Mouse (Mus musculus): ENCODE data around the gene Pard3b. TPM values are rescaled to one million over a fixed set of nuclear protein-coding genes. Genes with fewer than 3 reads are reported as not detected.

The Pard3b gene
- polyA plus RNA-seq, 1 experiment from 2014 or later, result 7.2 TPM

GRCm38 (mm10) chr1:61796296-61796695 is 157.7 kb downstream of the Pard3b start:
- Histone ChIP-seq H3K4me3 (no peak overlapping the region), H3K36me3 (replicated peaks) (no peaks in the 10 kb centered on the region), H3K27ac (no peak overlapping the region), H3K27me3 (ENCODE audit: poor library complexity, severe bottlenecking) (no peaks in the 10 kb centered on the region), H3K9me3 (no peaks in the 10 kb centered on the region), H3K4me1 (peaks cover 3% of the 10 kb centered on the region; the same call in 1 of the 2 replicates)
- 92% methylated on average over 5 of the region's 5 CpGs for WGBS
- DNase-seq (ENCODE audit: extremely low spot score, low spot score), result no peak

GRCm38 (mm10) chr1:61820213-61820612 is 181.6 kb downstream of the Pard3b start:
- no peaks in the 10 kb centered on the region for H3K4me1 ChIP-seq
- H3K4me3 ChIP-seq, result no peak overlapping the region
- no peaks in the 10 kb centered on the region for H3K36me3 ChIP-seq (replicated peaks)
- H3K27ac ChIP-seq, result no peak overlapping the region
- H3K9me3 ChIP-seq, result no peaks in the 10 kb centered on the region
- DNase-seq (ENCODE audit: extremely low spot score, low spot score), result no peak
- no peaks in the 10 kb centered on the region for H3K27me3 ChIP-seq (ENCODE audit: poor library complexity, severe bottlenecking)
- 70% methylated on average over 1 of the region's 1 CpGs for WGBS

- no peaks in the 10 kb centered on the region for H3K4me1 ChIP-seq
- DNase-seq (ENCODE audit: extremely low spot score, low spot score), result no peak
- H3K27me3 ChIP-seq (ENCODE audit: poor library complexity, severe bottlenecking), result no peaks in the 10 kb centered on the region
- H3K4me3 ChIP-seq, result no peak overlapping the region
- H3K36me3 ChIP-seq (replicated peaks), result no peaks in the 10 kb centered on the region
- H3K9me3 ChIP-seq, result no peaks in the 10 kb centered on the region
- H3K27ac ChIP-seq, result no peak overlapping the region
- 89% methylated on average over 3 of the region's 3 CpGs for WGBS
Observed at GRCm38 (mm10) chr1:61825560-61826191, 187.1 kb downstream of the Pard3b start.

- Histone ChIP-seq H3K36me3 (replicated peaks) (no peaks in the 10 kb centered on the region), H3K27me3 (ENCODE audit: poor library complexity, severe bottlenecking) (no peaks in the 10 kb centered on the region), H3K4me3 (no peak overlapping the region), H3K4me1 (no peaks in the 10 kb centered on the region), H3K9me3 (no peaks in the 10 kb centered on the region), H3K27ac (no peak overlapping the region)
- DNase-seq (ENCODE audit: extremely low spot score, low spot score), result no peak
- WGBS, result 82% methylated on average over 6 of the region's 6 CpGs
Observed at GRCm38 (mm10) chr1:61837006-61837544, 198.5 kb downstream of the Pard3b start.

GRCm38 (mm10) chr1:61846606-61847005 is 208.0 kb downstream of the Pard3b start:
- Histone ChIP-seq H3K4me1 (peaks cover 13% of the 10 kb centered on the region), H3K4me3 (no peak overlapping the region), H3K36me3 (replicated peaks) (no peaks in the 10 kb centered on the region), H3K27ac (no peak overlapping the region), H3K27me3 (ENCODE audit: poor library complexity, severe bottlenecking) (no peaks in the 10 kb centered on the region), H3K9me3 (no peaks in the 10 kb centered on the region)
- DNase-seq (ENCODE audit: extremely low spot score, low spot score), result no peak

- Histone ChIP-seq H3K27me3 (ENCODE audit: poor library complexity, severe bottlenecking) (no peaks in the 10 kb centered on the region), H3K36me3 (replicated peaks) (no peaks in the 10 kb centered on the region), H3K4me1 (peaks cover 13% of the 10 kb centered on the region), H3K27ac (no peak overlapping the region), H3K4me3 (no peak overlapping the region), H3K9me3 (no peaks in the 10 kb centered on the region)
- WGBS, result 85% methylated on average over 6 of the region's 6 CpGs
- DNase-seq (ENCODE audit: extremely low spot score, low spot score), result no peak
Observed at GRCm38 (mm10) chr1:61849029-61849714, 210.5 kb downstream of the Pard3b start.

- WGBS, result 79% methylated on average over 5 of the region's 5 CpGs
- no peak overlapping the region for H3K4me3 ChIP-seq
- no peaks in the 10 kb centered on the region for H3K36me3 ChIP-seq (replicated peaks)
- no peaks in the 10 kb centered on the region for H3K9me3 ChIP-seq
- H3K4me1 ChIP-seq, result peaks cover 13% of the 10 kb centered on the region
- H3K27ac ChIP-seq, result no peak overlapping the region
- no peak for DNase-seq (ENCODE audit: extremely low spot score, low spot score)
- no peaks in the 10 kb centered on the region for H3K27me3 ChIP-seq (ENCODE audit: poor library complexity, severe bottlenecking)
Observed at GRCm38 (mm10) chr1:61850471-61850870, 211.8 kb downstream of the Pard3b start.

GRCm38 (mm10) chr1:61851176-61851575 is 212.6 kb downstream of the Pard3b start:
- H3K4me1 ChIP-seq, result peaks cover 13% of the 10 kb centered on the region
- no peaks in the 10 kb centered on the region for H3K9me3 ChIP-seq
- 66% methylated on average over 5 of the region's 5 CpGs for WGBS
- no peaks in the 10 kb centered on the region for H3K27me3 ChIP-seq (ENCODE audit: poor library complexity, severe bottlenecking)
- no peak overlapping the region for H3K4me3 ChIP-seq
- DNase-seq (ENCODE audit: extremely low spot score, low spot score), result no peak
- H3K36me3 ChIP-seq (replicated peaks), result no peaks in the 10 kb centered on the region
- no peak overlapping the region for H3K27ac ChIP-seq

GRCm38 (mm10) chr1:61867286-61868082 is 228.9 kb downstream of the Pard3b start:
- no peak for DNase-seq (ENCODE audit: extremely low spot score, low spot score)
- Histone ChIP-seq H3K36me3 (replicated peaks) (no peaks in the 10 kb centered on the region), H3K27ac (no peak overlapping the region), H3K4me3 (no peak overlapping the region), H3K27me3 (ENCODE audit: poor library complexity, severe bottlenecking) (no peaks in the 10 kb centered on the region), H3K4me1 (no peaks in the 10 kb centered on the region), H3K9me3 (no peaks in the 10 kb centered on the region; the same call in 1 of the 2 replicates)
- 70% methylated on average over 2 of the region's 2 CpGs for WGBS

GRCm38 (mm10) chr1:61874875-61875274 is 236.3 kb downstream of the Pard3b start:
- Histone ChIP-seq H3K27ac (no peak overlapping the region), H3K4me1 (peaks cover 2% of the 10 kb centered on the region; the same call in 1 of the 2 replicates), H3K4me3 (no peak overlapping the region), H3K9me3 (no peaks in the 10 kb centered on the region), H3K27me3 (ENCODE audit: poor library complexity, severe bottlenecking) (no peaks in the 10 kb centered on the region), H3K36me3 (replicated peaks) (no peaks in the 10 kb centered on the region)
- 75% methylated on average over 1 of the region's 1 CpGs for WGBS
- no peak for DNase-seq (ENCODE audit: extremely low spot score, low spot score)

GRCm38 (mm10) chr1:61879706-61880470 is 241.3 kb downstream of the Pard3b start:
- peaks cover 4% of the 10 kb centered on the region; the same call in 1 of the 2 replicates for H3K4me1 ChIP-seq
- 71% methylated on average over 6 of the region's 6 CpGs for WGBS

GRCm38 (mm10) chr1:61896048-61896447 is 257.4 kb downstream of the Pard3b start:
- Histone ChIP-seq H3K36me3 (replicated peaks) (no peaks in the 10 kb centered on the region), H3K9me3 (no peaks in the 10 kb centered on the region), H3K27me3 (ENCODE audit: poor library complexity, severe bottlenecking) (no peaks in the 10 kb centered on the region), H3K4me3 (no peak overlapping the region), H3K4me1 (peaks cover under 1% of the 10 kb centered on the region; the same call in 1 of the 2 replicates), H3K27ac (no peak overlapping the region)
- WGBS, result 88% methylated on average over 4 of the region's 4 CpGs
- DNase-seq (ENCODE audit: extremely low spot score, low spot score), result no peak

More at GRCm38 (mm10) chr1:61879706-61880470, 241.3 kb downstream of the Pard3b start:
- Histone ChIP-seq H3K27ac (no peak overlapping the region), H3K9me3 (no peaks in the 10 kb centered on the region), H3K4me3 (no peak overlapping the region), H3K36me3 (replicated peaks) (no peaks in the 10 kb centered on the region), H3K27me3 (ENCODE audit: poor library complexity, severe bottlenecking) (no peaks in the 10 kb centered on the region)
- no peak for DNase-seq (ENCODE audit: extremely low spot score, low spot score)
